Mouse (Mus musculus): Measurements from ENCODE around the gene Gm20388. TPM values are rescaled to one million over a fixed set of nuclear protein-coding genes. Genes with fewer than 3 reads are reported as not detected.

Gm20388 gene
- polyA plus RNA-seq, 1 experiment = 59.3 TPM

GRCm38 (mm10) chr8:121829048-121829776, 1918.6 kb downstream of the Gm20388 start, which contains the start of gene Klhdc4:
Gene Klhdc4 (minus strand): TSS chr8:121829569.
- TF ChIP-seq CTCF (IDR thresholded peaks at IDR 0.05; ENCODE audit: borderline replicate concordance, extremely low read depth, insufficient read depth, insufficient read length) (no peak), POLR2A (IDR thresholded peaks at IDR 0.05; ENCODE audit: borderline replicate concordance, extremely low read depth, insufficient read depth, insufficient read length, poor library complexity, severe bottlenecking) (peak; percentile 54; the same call in 1 of the 2 replicates)
- DNase-seq (ENCODE audit: low read depth) = peak; percentile 97

- no peak for TF ChIP-seq POLR2A (IDR thresholded peaks at IDR 0.05; ENCODE audit: borderline replicate concordance, extremely low read depth, insufficient read depth, insufficient read length, poor library complexity, severe bottlenecking)
- TF ChIP-seq CTCF (IDR thresholded peaks at IDR 0.05; ENCODE audit: borderline replicate concordance, extremely low read depth, insufficient read depth, insufficient read length) = no peak
- peak; percentile 61 for DNase-seq (ENCODE audit: low read depth)
Observed at GRCm38 (mm10) chr8:121829777-121830362, 1919.2 kb downstream of the Gm20388 start.

DNA sequence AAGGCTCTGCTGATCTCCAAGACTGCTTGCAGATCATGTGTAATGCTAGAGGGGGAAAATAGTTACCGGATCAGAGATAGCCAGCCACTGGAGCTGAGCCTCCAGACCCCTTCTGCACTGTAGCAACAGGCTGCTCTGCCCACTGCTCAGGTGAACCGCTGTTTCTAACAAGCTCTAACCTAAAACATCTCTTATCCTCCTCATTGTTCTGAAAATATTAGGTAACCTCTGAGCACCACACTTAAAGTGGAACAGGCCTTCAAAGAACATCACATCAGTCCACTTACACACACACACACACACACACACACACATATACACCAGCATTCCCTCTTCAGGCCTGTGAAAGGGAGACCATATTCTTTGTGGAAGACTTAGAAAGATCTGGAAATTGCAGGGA, 1921.4 kb downstream of the Gm20388 start:
- DNase-seq (ENCODE audit: low read depth) = no peak
- TF ChIP-seq CTCF (IDR thresholded peaks at IDR 0.05; ENCODE audit: borderline replicate concordance, extremely low read depth, insufficient read depth, insufficient read length) (no peak), POLR2A (IDR thresholded peaks at IDR 0.05; ENCODE audit: borderline replicate concordance, extremely low read depth, insufficient read depth, insufficient read length, poor library complexity, severe bottlenecking) (no peak)

DNA sequence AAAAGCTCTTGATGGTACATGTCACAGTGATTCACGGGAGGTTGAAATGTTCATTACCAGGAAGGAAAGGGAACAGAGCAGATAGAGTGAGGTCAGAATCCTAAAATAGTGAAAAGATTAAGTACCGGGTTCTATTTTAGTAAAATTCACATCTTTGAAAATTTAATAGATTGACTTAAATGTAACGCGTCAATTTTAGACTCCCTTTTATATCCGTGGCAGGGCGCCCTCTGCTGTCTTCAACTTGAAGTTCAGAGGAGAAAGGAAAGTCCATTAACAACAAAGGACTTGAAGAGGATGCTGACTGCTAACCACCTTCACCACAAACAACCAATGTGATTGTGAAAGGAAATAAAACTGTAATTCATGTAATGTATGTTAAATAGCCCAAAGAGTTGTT, 1921.9 kb downstream of the Gm20388 start:
- TF ChIP-seq POLR2A (IDR thresholded peaks at IDR 0.05; ENCODE audit: borderline replicate concordance, extremely low read depth, insufficient read depth, insufficient read length, poor library complexity, severe bottlenecking) = no peak
- peak; percentile 55; the same call in 1 of the 2 replicates for TF ChIP-seq CTCF (IDR thresholded peaks at IDR 0.05; ENCODE audit: borderline replicate concordance, extremely low read depth, insufficient read depth, insufficient read length)
- peak; percentile 92 for DNase-seq (ENCODE audit: low read depth)

DNA sequence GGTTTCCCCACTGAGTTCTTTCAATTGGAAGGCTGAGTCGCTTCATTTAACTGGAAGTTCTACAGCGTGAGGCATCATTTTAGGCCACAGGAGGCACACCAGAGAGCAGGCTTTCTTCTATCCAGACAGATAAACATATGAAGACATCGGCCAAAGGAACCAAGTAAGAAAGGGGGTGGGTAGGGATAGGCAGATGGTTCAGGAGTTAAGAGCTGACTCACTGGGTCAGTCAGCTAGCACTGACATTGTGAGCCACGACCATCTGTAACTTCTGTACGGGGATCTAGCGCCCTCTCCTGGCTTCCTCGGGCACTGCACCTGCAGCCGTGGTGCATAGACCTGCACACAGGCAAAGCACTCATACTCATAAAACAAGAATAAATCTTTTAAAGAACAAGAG, 1930.6 kb downstream of the Gm20388 start:
- peak; percentile 65 for DNase-seq (ENCODE audit: low read depth)
- TF ChIP-seq CTCF (IDR thresholded peaks at IDR 0.05; ENCODE audit: borderline replicate concordance, extremely low read depth, insufficient read depth, insufficient read length) = peak; percentile 76
- TF ChIP-seq POLR2A (IDR thresholded peaks at IDR 0.05; ENCODE audit: borderline replicate concordance, extremely low read depth, insufficient read depth, insufficient read length, poor library complexity, severe bottlenecking) = no peak

DNA sequence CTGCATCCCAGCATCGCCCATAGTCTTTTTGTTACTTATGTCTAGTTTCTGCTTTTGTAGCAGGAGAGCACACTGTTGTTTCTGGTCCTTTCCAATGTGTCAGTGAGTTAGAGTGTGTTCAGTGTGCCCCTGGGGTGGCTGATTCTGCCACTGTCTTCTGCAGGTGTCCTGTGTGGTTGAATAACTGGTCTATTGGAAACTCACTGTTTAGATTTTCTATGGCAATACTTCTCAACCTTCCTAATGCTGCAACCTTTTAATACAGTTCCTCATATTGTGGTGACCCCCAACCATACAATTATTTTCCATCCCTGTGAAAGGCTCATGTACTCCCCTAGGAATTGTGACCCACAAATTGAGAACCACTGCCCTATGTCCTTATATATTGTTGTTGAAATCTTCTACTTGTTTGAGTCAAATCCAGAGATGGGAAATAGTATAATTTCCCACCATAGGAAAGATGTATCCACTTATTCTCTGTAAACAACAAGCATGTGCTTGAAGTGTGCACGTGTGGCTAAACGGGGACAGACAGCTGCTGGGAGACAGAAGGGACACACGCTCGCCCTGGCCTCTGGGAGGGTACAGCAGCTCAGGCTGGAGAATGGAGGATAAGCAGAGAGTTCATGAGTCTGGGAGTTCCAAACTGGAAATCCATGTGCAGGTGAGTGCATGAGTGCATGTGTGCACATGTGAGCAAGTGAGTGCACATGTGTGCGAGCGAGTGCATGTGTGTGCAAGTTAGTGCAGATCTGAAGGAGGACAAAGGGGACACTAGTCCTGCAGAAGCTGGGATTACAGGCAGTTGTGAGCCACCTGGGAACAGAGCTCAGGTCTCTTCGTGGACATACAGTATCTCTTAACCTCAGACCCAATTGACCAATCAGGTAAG, 1931.7 kb downstream of the Gm20388 start:
- TF ChIP-seq POLR2A (IDR thresholded peaks at IDR 0.05; ENCODE audit: borderline replicate concordance, extremely low read depth, insufficient read depth, insufficient read length, poor library complexity, severe bottlenecking) (no peak), CTCF (IDR thresholded peaks at IDR 0.05; ENCODE audit: borderline replicate concordance, extremely low read depth, insufficient read depth, insufficient read length) (no peak)
- DNase-seq (ENCODE audit: low read depth) = no peak

DNA sequence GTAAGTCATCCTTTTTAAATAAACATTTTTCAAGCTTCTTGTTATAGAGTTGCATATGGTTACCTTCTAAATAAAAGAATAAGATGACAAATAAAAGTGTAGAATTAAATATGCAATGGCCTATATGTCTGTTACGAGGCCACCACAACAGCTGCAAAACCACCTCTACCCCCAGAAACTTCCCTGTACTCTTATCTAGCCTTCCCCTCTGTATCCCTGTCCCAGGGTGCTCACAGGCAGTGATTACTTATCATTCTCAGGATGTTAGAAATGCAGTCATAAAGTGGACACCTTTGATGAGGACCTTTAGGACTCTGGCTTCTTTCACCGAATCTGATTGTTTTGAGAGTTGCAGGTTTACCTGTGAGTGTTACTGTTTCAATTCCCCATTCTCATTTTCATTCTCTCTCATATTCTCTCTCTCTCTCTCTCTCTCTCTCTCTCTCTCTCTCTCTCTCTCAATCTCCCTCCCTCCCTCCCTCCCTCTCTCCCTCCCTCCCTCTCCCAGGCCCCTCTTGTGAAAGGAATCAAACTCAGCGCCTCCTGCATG, 1932.6 kb downstream of the Gm20388 start:
- DNase-seq (ENCODE audit: low read depth) = no peak
- no peak for TF ChIP-seq CTCF (IDR thresholded peaks at IDR 0.05; ENCODE audit: borderline replicate concordance, extremely low read depth, insufficient read depth, insufficient read length)
- no peak for TF ChIP-seq POLR2A (IDR thresholded peaks at IDR 0.05; ENCODE audit: borderline replicate concordance, extremely low read depth, insufficient read depth, insufficient read length, poor library complexity, severe bottlenecking)

GRCm38 (mm10) chr8:121844765-121845164, 1934.1 kb downstream of the Gm20388 start:
- no peak for TF ChIP-seq CTCF (IDR thresholded peaks at IDR 0.05; ENCODE audit: borderline replicate concordance, extremely low read depth, insufficient read depth, insufficient read length)
- TF ChIP-seq POLR2A (IDR thresholded peaks at IDR 0.05; ENCODE audit: borderline replicate concordance, extremely low read depth, insufficient read depth, insufficient read length, poor library complexity, severe bottlenecking) = no peak
- no peak for DNase-seq (ENCODE audit: low read depth)

DNA sequence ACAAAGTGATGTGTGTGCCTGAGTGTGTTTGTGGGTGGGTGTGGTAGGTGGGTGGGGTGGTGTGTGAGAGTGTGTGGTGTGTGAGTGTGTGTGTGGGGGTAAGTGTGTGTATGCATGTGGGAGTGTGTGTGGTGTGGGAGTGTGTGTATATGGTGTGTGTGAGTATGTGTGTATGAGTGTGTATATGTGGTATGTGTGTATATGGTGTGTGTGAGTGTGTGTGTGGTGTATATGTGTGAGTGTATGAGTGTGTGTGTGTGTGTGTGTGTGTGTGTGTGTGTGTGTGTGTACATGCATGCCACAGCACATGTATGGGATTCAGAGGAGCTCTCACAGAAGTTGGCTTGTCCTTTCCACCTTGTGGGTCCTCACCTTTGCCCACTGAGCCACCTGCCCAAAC, 1936.2 kb downstream of the Gm20388 start:
- TF ChIP-seq POLR2A (IDR thresholded peaks at IDR 0.05; ENCODE audit: borderline replicate concordance, extremely low read depth, insufficient read depth, insufficient read length, poor library complexity, severe bottlenecking) (no peak), CTCF (IDR thresholded peaks at IDR 0.05; ENCODE audit: borderline replicate concordance, extremely low read depth, insufficient read depth, insufficient read length) (no peak)
- no peak for DNase-seq (ENCODE audit: low read depth)

DNA sequence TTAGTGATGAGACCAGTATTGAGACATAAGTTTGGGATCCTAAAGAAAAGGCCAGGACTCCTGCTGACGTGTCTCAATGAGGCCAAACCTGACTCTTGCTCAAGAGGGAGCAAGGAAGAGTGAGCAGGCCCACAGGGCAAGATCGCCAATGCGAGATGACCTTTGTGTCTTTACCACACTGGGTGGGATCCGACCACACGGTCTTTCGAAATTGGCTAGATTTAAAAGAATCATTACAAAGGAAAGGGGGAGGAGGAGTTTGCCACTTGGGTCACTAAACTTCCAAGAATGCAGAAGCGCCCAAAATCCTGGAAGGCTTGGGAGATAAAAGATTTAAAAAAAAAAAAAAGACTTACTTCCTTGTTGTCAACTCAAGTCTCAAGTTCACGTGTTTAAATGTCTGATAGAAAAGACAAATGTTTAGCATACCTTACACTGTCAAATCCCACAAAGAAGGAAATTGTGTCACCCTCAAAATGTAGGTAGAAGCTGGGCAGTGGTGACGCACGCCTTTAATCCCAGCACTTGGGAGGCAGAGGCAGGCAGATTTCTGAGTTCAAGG, 1936.7 kb downstream of the Gm20388 start:
- DNase-seq (ENCODE audit: low read depth) = no peak
- TF ChIP-seq POLR2A (IDR thresholded peaks at IDR 0.05; ENCODE audit: borderline replicate concordance, extremely low read depth, insufficient read depth, insufficient read length, poor library complexity, severe bottlenecking) (no peak), CTCF (IDR thresholded peaks at IDR 0.05; ENCODE audit: borderline replicate concordance, extremely low read depth, insufficient read depth, insufficient read length) (no peak)

Measured in brain, embryonic 14.5 days (tissue).